Mouse (Mus musculus) kidney, adult 2 months (tissue): ENCODE measurements around the gene Rccd1.

Experiments
- CTCF ChIP-seq: fragments of 200-500 bp; conservative IDR thresholded peaks from 2 replicates; pipeline ENCODE4 v1.5.1; 2011; ENCODE audit warnings: low read depth, mild to moderate bottlenecking, control low read depth, low read length, moderate library complexity, mixed read lengths; ENCODE audit not compliant: insufficient read depth, insufficient read length
- POLR2A ChIP-seq: fragments of 200-500 bp; IDR thresholded peaks from one replicate; pipeline ENCODE4 v1.6.1; 2011; ENCODE audit warnings: low read depth, low read length, control low read depth

GRCm38 (mm10) chr7:80370649-80371040 lies 46.4 kb upstream of the Rccd1 start:
- TF ChIP-seq CTCF (no peak), POLR2A (no peak)
